Mouse (Mus musculus): ENCODE results near the gene Ppp2r5e.

GRCm38 (mm10) chr12:75641726-75642125 is 45.7 kb upstream of the Ppp2r5e start:
- TF ChIP-seq CTCF (IDR thresholded peaks at IDR 0.05; ENCODE audit: control insufficient read depth, insufficient read depth, low read length): no peak
- TF ChIP-seq POLR2A (IDR thresholded peaks at IDR 0.05; ENCODE audit: borderline replicate concordance, control insufficient read depth, low read depth, low read length): no peak

Data from bone marrow, adult 2 months (tissue).